Mouse (Mus musculus): Measurements from ENCODE around the gene Zbtb7a.

The Zbtb7a gene

GRCm38 (mm10) chr10:81134966-81135681 is at the start of gene Zbtb7a:
Gene Zbtb7a (plus strand): TSS chr10:81135220.
- peak; percentile 59 for DNase-seq

GRCm38 (mm10) chr10:81087021-81087420 is 48.0 kb upstream of the Zbtb7a start:
- DNase-seq, result peak; percentile 63

- no peak for DNase-seq
Observed at GRCm38 (mm10) chr10:81089216-81089615, 45.8 kb upstream of the Zbtb7a start.

- no peak for DNase-seq
Observed at GRCm38 (mm10) chr10:81090621-81091020, 44.4 kb upstream of the Zbtb7a start.

GRCm38 (mm10) chr10:81092465-81093250 is 42.4 kb upstream of the Zbtb7a start:
- DNase-seq, result no peak

- no peak for DNase-seq
Observed at GRCm38 (mm10) chr10:81094931-81095678, 39.9 kb upstream of the Zbtb7a start.

GRCm38 (mm10) chr10:81105565-81106112 is 29.4 kb upstream of the Zbtb7a start, which contains the start of gene Map2k2:
Gene Map2k2 (plus strand): TSS chr10:81105915.
- peak; percentile 97 for DNase-seq

- peak; percentile 86 for DNase-seq
Observed at GRCm38 (mm10) chr10:81106113-81106721, 28.8 kb upstream of the Zbtb7a start.

GRCm38 (mm10) chr10:81112946-81113345 is 22.1 kb upstream of the Zbtb7a start:
- DNase-seq, result no peak

GRCm38 (mm10) chr10:81119625-81120024 is 15.4 kb upstream of the Zbtb7a start:
- DNase-seq, result no peak

- DNase-seq, result no peak
Observed at GRCm38 (mm10) chr10:81120650-81121049, 14.4 kb upstream of the Zbtb7a start.

- no peak for DNase-seq
Observed at GRCm38 (mm10) chr10:81122889-81123288, 12.1 kb upstream of the Zbtb7a start.

- DNase-seq, result no peak
Observed at GRCm38 (mm10) chr10:81123500-81123899, 11.5 kb upstream of the Zbtb7a start.

GRCm38 (mm10) chr10:81134181-81134587 is 836 bp upstream of the Zbtb7a start:
- DNase-seq, result peak; percentile 92

- DNase-seq, result peak; percentile 89
Observed at GRCm38 (mm10) chr10:81135831-81136705, 1.0 kb downstream of the Zbtb7a start.

- no peak for DNase-seq
Observed at GRCm38 (mm10) chr10:81136706-81137231, 1.7 kb downstream of the Zbtb7a start.

- peak; percentile 98 for DNase-seq
Observed at GRCm38 (mm10) chr10:81137252-81138130, 2.5 kb downstream of the Zbtb7a start.

GRCm38 (mm10) chr10:81138131-81138782 is 3.2 kb downstream of the Zbtb7a start:
- peak; percentile 48 for DNase-seq

- DNase-seq, result no peak
Observed at GRCm38 (mm10) chr10:81138821-81139528, 4.0 kb downstream of the Zbtb7a start.

Measured in lung, postnatal 36 days (tissue).